Mouse (Mus musculus): ENCODE results near the gene Brf1. TPM values are rescaled to one million over a fixed set of nuclear protein-coding genes. Genes with fewer than 3 reads are reported as not detected.

Brf1 gene
- polyA plus RNA-seq (2011; ENCODE audit: insufficient read length, low read depth, missing spikeins): 25.3 and 37.2 TPM in 2 replicates

GRCm38 (mm10) chr12:113000294-113001132, at the start of gene Brf1:
Gene Brf1, minus strand, starts transcription at chr12:113000704.
- H3K27ac ChIP-seq (ENCODE audit: insufficient read depth, low read length): peak within 1 kb of the TSS; percentile 97
- 0 out of 2 replicates have a peak, but pooled peaks cover 6% of the 10 kb centered on the region for H3K4me1 ChIP-seq (ENCODE audit: control insufficient read depth, insufficient read depth, low read length)
- TF ChIP-seq CTCF (IDR thresholded peaks at IDR 0.05; ENCODE audit: borderline replicate concordance, insufficient read depth, low read length) (no peak), POLR2A (IDR thresholded peaks at IDR 0.05; ENCODE audit: low read depth, low read length) (peak; percentile 64; the same call in 1 of the 2 replicates)
- H3K4me3 ChIP-seq (ENCODE audit: insufficient read depth, low read length): peak within 1 kb of the TSS; percentile 92

GRCm38 (mm10) chr12:113049836-113050235, 49.3 kb upstream of the Brf1 start:
- no peak overlapping the region for H3K27ac ChIP-seq (ENCODE audit: insufficient read depth, low read length)
- no peak overlapping the region for H3K4me3 ChIP-seq (ENCODE audit: insufficient read depth, low read length)
- no peak for TF ChIP-seq POLR2A (IDR thresholded peaks at IDR 0.05; ENCODE audit: low read depth, low read length)
- no peak for TF ChIP-seq CTCF (IDR thresholded peaks at IDR 0.05; ENCODE audit: borderline replicate concordance, insufficient read depth, low read length)
- peaks cover 7% of the 10 kb centered on the region; the same call in 1 of the 2 replicates for H3K4me1 ChIP-seq (ENCODE audit: control insufficient read depth, insufficient read depth, low read length)

- no peak overlapping the region for H3K4me3 ChIP-seq (ENCODE audit: insufficient read depth, low read length)
- TF ChIP-seq POLR2A (IDR thresholded peaks at IDR 0.05; ENCODE audit: low read depth, low read length): no peak
- no peak for TF ChIP-seq CTCF (IDR thresholded peaks at IDR 0.05; ENCODE audit: borderline replicate concordance, insufficient read depth, low read length)
- peaks cover 9% of the 10 kb centered on the region; the same call in 1 of the 2 replicates for H3K4me1 ChIP-seq (ENCODE audit: control insufficient read depth, insufficient read depth, low read length)
- H3K27ac ChIP-seq (ENCODE audit: insufficient read depth, low read length): no peak overlapping the region
Measured at GRCm38 (mm10) chr12:113048103-113048502, 47.6 kb upstream of the Brf1 start.

- Histone ChIP-seq H3K4me3 (ENCODE audit: insufficient read depth, low read length) (no peak overlapping the region), H3K4me1 (ENCODE audit: control insufficient read depth, insufficient read depth, low read length) (peaks cover 8% of the 10 kb centered on the region; the same call in 1 of the 2 replicates), H3K27ac (ENCODE audit: insufficient read depth, low read length) (no peak overlapping the region)
- TF ChIP-seq POLR2A (IDR thresholded peaks at IDR 0.05; ENCODE audit: low read depth, low read length): no peak
- no peak for TF ChIP-seq CTCF (IDR thresholded peaks at IDR 0.05; ENCODE audit: borderline replicate concordance, insufficient read depth, low read length)
Measured at GRCm38 (mm10) chr12:113046861-113047260, 46.4 kb upstream of the Brf1 start.

GRCm38 (mm10) chr12:113044916-113045677, 44.6 kb upstream of the Brf1 start:
- Histone ChIP-seq H3K4me3 (ENCODE audit: insufficient read depth, low read length) (no peak overlapping the region), H3K27ac (ENCODE audit: insufficient read depth, low read length) (no peak overlapping the region), H3K4me1 (ENCODE audit: control insufficient read depth, insufficient read depth, low read length) (0 out of 2 replicates have a peak, but pooled peaks cover 3% of the 10 kb centered on the region)
- TF ChIP-seq POLR2A (IDR thresholded peaks at IDR 0.05; ENCODE audit: low read depth, low read length) (no peak), CTCF (IDR thresholded peaks at IDR 0.05; ENCODE audit: borderline replicate concordance, insufficient read depth, low read length) (no peak)

GRCm38 (mm10) chr12:113042543-113042942, 42.0 kb upstream of the Brf1 start:
- Histone ChIP-seq H3K4me1 (ENCODE audit: control insufficient read depth, insufficient read depth, low read length) (0 out of 2 replicates have a peak, but pooled peaks cover 3% of the 10 kb centered on the region), H3K27ac (ENCODE audit: insufficient read depth, low read length) (peak overlapping the region; percentile 57; the same call in 1 of the 2 replicates), H3K4me3 (ENCODE audit: insufficient read depth, low read length) (no peak overlapping the region)
- TF ChIP-seq CTCF (IDR thresholded peaks at IDR 0.05; ENCODE audit: borderline replicate concordance, insufficient read depth, low read length): no peak
- no peak for TF ChIP-seq POLR2A (IDR thresholded peaks at IDR 0.05; ENCODE audit: low read depth, low read length)

- TF ChIP-seq POLR2A (IDR thresholded peaks at IDR 0.05; ENCODE audit: low read depth, low read length) (no peak), CTCF (IDR thresholded peaks at IDR 0.05; ENCODE audit: borderline replicate concordance, insufficient read depth, low read length) (no peak)
- H3K4me1 ChIP-seq (ENCODE audit: control insufficient read depth, insufficient read depth, low read length): 0 out of 2 replicates have a peak, but pooled peaks cover 3% of the 10 kb centered on the region
- H3K4me3 ChIP-seq (ENCODE audit: insufficient read depth, low read length): no peak overlapping the region
- no peak overlapping the region for H3K27ac ChIP-seq (ENCODE audit: insufficient read depth, low read length)
Measured at GRCm38 (mm10) chr12:113041481-113042439, 41.3 kb upstream of the Brf1 start.

- Histone ChIP-seq H3K4me3 (ENCODE audit: insufficient read depth, low read length) (no peak overlapping the region), H3K4me1 (ENCODE audit: control insufficient read depth, insufficient read depth, low read length) (0 out of 2 replicates have a peak, but pooled peaks cover 2% of the 10 kb centered on the region), H3K27ac (ENCODE audit: insufficient read depth, low read length) (no peak overlapping the region)
- TF ChIP-seq CTCF (IDR thresholded peaks at IDR 0.05; ENCODE audit: borderline replicate concordance, insufficient read depth, low read length) (no peak), POLR2A (IDR thresholded peaks at IDR 0.05; ENCODE audit: low read depth, low read length) (no peak)
Measured at GRCm38 (mm10) chr12:113038414-113038813, 37.9 kb upstream of the Brf1 start.

GRCm38 (mm10) chr12:113036996-113037395, 36.5 kb upstream of the Brf1 start:
- Histone ChIP-seq H3K27ac (ENCODE audit: insufficient read depth, low read length) (no peak overlapping the region), H3K4me3 (ENCODE audit: insufficient read depth, low read length) (no peak overlapping the region), H3K4me1 (ENCODE audit: control insufficient read depth, insufficient read depth, low read length) (no peaks in the 10 kb centered on the region)
- TF ChIP-seq CTCF (IDR thresholded peaks at IDR 0.05; ENCODE audit: borderline replicate concordance, insufficient read depth, low read length): no peak
- TF ChIP-seq POLR2A (IDR thresholded peaks at IDR 0.05; ENCODE audit: low read depth, low read length): no peak
